Mouse (Mus musculus) C2C12 (cell line): ENCODE measurements around the gene Zbtb7a.

ENCODE experiments used
- CEBPB ChIP-seq: IDR thresholded peaks from one replicate; pipeline ENCODE4 v1.6.1; 2011; ENCODE audit warnings: low read depth, mild to moderate bottlenecking, control low read depth, moderate library complexity
- CTCF ChIP-seq: IDR thresholded peaks from one replicate; pipeline ENCODE4 v1.5.1; 2011; ENCODE audit not compliant: control insufficient read depth, insufficient read depth, insufficient read length
- MAX ChIP-seq: IDR thresholded peaks from one replicate; pipeline ENCODE4 v1.6.1; 2011; ENCODE audit warnings: mild to moderate bottlenecking, control low read depth
- MYOD1 ChIP-seq: IDR thresholded peaks from one replicate; pipeline ENCODE4 v1.6.1; 2011; ENCODE audit warnings: low read depth; ENCODE audit not compliant: control insufficient read depth, insufficient read length
- MYOG ChIP-seq: IDR thresholded peaks from one replicate; pipeline ENCODE4 v1.6.1; 2011; ENCODE audit not compliant: control insufficient read depth, insufficient read length; ENCODE audit errors: extremely low read depth
- USF1 ChIP-seq: IDR thresholded peaks from one replicate; pipeline ENCODE4 v1.6.1; 2011; ENCODE audit warnings: low read depth, mild to moderate bottlenecking, control low read depth, moderate library complexity

GRCm38 (mm10) chr10:81183805-81184204, 48.8 kb downstream of the Zbtb7a start, which contains the start of gene 4930442H23Rik:
- TF ChIP-seq CTCF, result no peak
- TF ChIP-seq USF1, result no peak
- TF ChIP-seq MAX, result no peak
- no peak for TF ChIP-seq MYOD1
- no peak for TF ChIP-seq MYOG
- no peak for TF ChIP-seq CEBPB
